Mouse (Mus musculus): ENCODE data around the gene Spag4. TPM values are rescaled to one million over a fixed set of nuclear protein-coding genes. Genes with fewer than 3 reads are reported as not detected.

The Spag4 gene
- polyA plus RNA-seq, 1 experiment from 2014 or later: 5.9 TPM

Other genes starting within 250 kb of the Spag4 start
- gene BC029722, start 245.7 kb upstream of the Spag4 start, polyA plus RNA-seq (2014; fragmentation: Nextera tagmentation; extraction: Ambion mirVana): 7.9 and 8.0 TPM in 2 replicates
- gene Eif6, start 238.2 kb upstream of the Spag4 start, polyA plus RNA-seq (2014; fragmentation: Nextera tagmentation; extraction: Ambion mirVana): 188 TPM in 2 replicates
- 0.14 and 0.25 TPM in 2 replicates for gene Fam83c, start 230.3 kb upstream of the Spag4 start, polyA plus RNA-seq (2014; fragmentation: Nextera tagmentation; extraction: Ambion mirVana)
- gene Uqcc1, start 134.9 kb upstream of the Spag4 start, polyA plus RNA-seq (2014; fragmentation: Nextera tagmentation; extraction: Ambion mirVana): 77.3 and 88.8 TPM in 2 replicates
- not detected in 2 replicates for gene Gm15557, start 124.4 kb upstream of the Spag4 start, polyA plus RNA-seq (2014; fragmentation: Nextera tagmentation; extraction: Ambion mirVana)
- gene Gdf5, start 119.8 kb upstream of the Spag4 start, polyA plus RNA-seq (2014; fragmentation: Nextera tagmentation; extraction: Ambion mirVana): 0.05 and 0.15 TPM in 2 replicates
- gene Cep250, start 108.7 kb upstream of the Spag4 start, polyA plus RNA-seq (2014; fragmentation: Nextera tagmentation; extraction: Ambion mirVana): 13.2 and 13.8 TPM in 2 replicates
- 0.62 and 1.1 TPM in 2 replicates for gene 6430550D23Rik, start 57.2 kb upstream of the Spag4 start, polyA plus RNA-seq (2014; fragmentation: Nextera tagmentation; extraction: Ambion mirVana)
- gene Ergic3, start 57.1 kb upstream of the Spag4 start, polyA plus RNA-seq (2014; fragmentation: Nextera tagmentation; extraction: Ambion mirVana): 212 and 224 TPM in 2 replicates
- gene Fer1l4, start 12.2 kb upstream of the Spag4 start, polyA plus RNA-seq (2014; fragmentation: Nextera tagmentation; extraction: Ambion mirVana): not detected in 2 replicates
- gene Cpne1, start 46.8 kb downstream of the Spag4 start, polyA plus RNA-seq (2014; fragmentation: Nextera tagmentation; extraction: Ambion mirVana): 45.7 and 48.9 TPM in 2 replicates
- 47.7 and 48.3 TPM in 2 replicates for gene Rbm12, start 46.8 kb downstream of the Spag4 start, polyA plus RNA-seq (2014; fragmentation: Nextera tagmentation; extraction: Ambion mirVana)
- gene Gm28036, start 61.9 kb downstream of the Spag4 start, polyA plus RNA-seq (2014; fragmentation: Nextera tagmentation; extraction: Ambion mirVana): 19.1 and 19.6 TPM in 2 replicates
- gene Romo1, start 78.9 kb downstream of the Spag4 start, polyA plus RNA-seq (2014; fragmentation: Nextera tagmentation; extraction: Ambion mirVana): 410 TPM in 2 replicates
- 34.1 and 37.2 TPM in 2 replicates for gene Nfs1, start 79.0 kb downstream of the Spag4 start, polyA plus RNA-seq (2014; fragmentation: Nextera tagmentation; extraction: Ambion mirVana)
- 708 and 733 TPM in 2 replicates for gene Rbm39, start 115.1 kb downstream of the Spag4 start, polyA plus RNA-seq (2014; fragmentation: Nextera tagmentation; extraction: Ambion mirVana)
- gene Phf20, start 131.3 kb downstream of the Spag4 start, polyA plus RNA-seq (2014; fragmentation: Nextera tagmentation; extraction: Ambion mirVana): 91.4 and 102 TPM in 2 replicates
- 3.3 and 4.2 TPM in 2 replicates for gene Cnbd2, start 247.1 kb downstream of the Spag4 start, polyA plus RNA-seq (2014; fragmentation: Nextera tagmentation; extraction: Ambion mirVana)
- 85.3 and 93.4 TPM in 2 replicates for gene Scand1, start 247.5 kb downstream of the Spag4 start, polyA plus RNA-seq (2014; fragmentation: Nextera tagmentation; extraction: Ambion mirVana)

All from midbrain, embryonic 11.5 days (tissue).